Mouse (Mus musculus) midbrain, embryonic 11.5 days (tissue): Measurements from ENCODE around the gene Mnd1. TPM values are rescaled to one million over a fixed set of nuclear protein-coding genes. Genes with fewer than 3 reads are reported as not detected.

ENCODE experiments used
- ATAC-seq: fragments of 200-750 bp; cut with Nextera tagmentation; 2 replicates; pipeline ENCODE4 v1.8.0; 2017; ENCODE audit warnings: moderate TSS enrichment, moderate library complexity; ENCODE audit not compliant: low FRiP score
- DNase-seq: peaks from one replicate; pipeline ENCODE4 v3.0.0; 2015; ENCODE audit warnings: low spot score; ENCODE audit errors: missing footprints
- H3K27ac ChIP-seq: fragments of 300-500 bp; sonication (generic); 2 replicates; pipeline ENCODE4 v1.5.1; 2014; ENCODE audit warnings: low read depth, low read length
- H3K27me3 ChIP-seq: fragments of 300-500 bp; sonication (generic); 2 replicates; pipeline ENCODE4 v1.6.1; 2014; ENCODE audit warnings: mild to moderate bottlenecking, low read length, moderate library complexity, mixed read lengths; ENCODE audit not compliant: control insufficient read depth, insufficient read depth
- H3K36me3 ChIP-seq: fragments of 300-500 bp; sonication (generic); 2 replicates; pipeline ENCODE4 v1.6.1; 2014; ENCODE audit warnings: mild to moderate bottlenecking, low read length, moderate library complexity, mixed read lengths; ENCODE audit not compliant: control insufficient read depth, insufficient read depth
- H3K4me1 ChIP-seq: fragments of 300-500 bp; sonication (generic); 2 replicates; pipeline ENCODE4 v1.6.1; 2014; ENCODE audit warnings: low read length; ENCODE audit not compliant: control insufficient read depth, insufficient read depth
- H3K4me2 ChIP-seq: fragments of 300-500 bp; sonication (generic); 2 replicates; pipeline ENCODE4 v1.6.1; 2014; ENCODE audit warnings: mild to moderate bottlenecking, moderate library complexity
- H3K4me3 ChIP-seq: fragments of 300-500 bp; sonication (generic); 2 replicates; pipeline ENCODE4 v1.5.1; 2014; ENCODE audit warnings: low read depth, low read length
- H3K9ac ChIP-seq: fragments of 300-500 bp; sonication (generic); 2 replicates; pipeline ENCODE4 v1.6.1; 2014; ENCODE audit warnings: low read length
- H3K9me3 ChIP-seq: fragments of 300-500 bp; sonication (generic); 2 replicates; pipeline ENCODE4 v1.6.1; 2016; ENCODE audit warnings: low read length; ENCODE audit not compliant: control insufficient read depth
- WGBS: fragments of 180-500 bp; shearing (Covaris S2); extraction: QIAGEN DNeasy Blood & Tissue Kit; methylation state at CpG from one replicate; pipeline ENCODE4 v1.1.7; 2014; 5-methylcytosine and 5-hydroxymethylcytosine counted together
- polyA plus RNA-seq: library from polyadenylated mRNA; unstranded; fragments of >200 nt; fragmentation: Nextera tagmentation; extraction: Ambion mirVana; gene quantifications from 2 replicates; pipeline ENCODE4 v1.2.1, GENCODE M21; 2014

Mnd1 gene
- polyA plus RNA-seq, 1 experiment from 2014 or later: 10.8 TPM

DNA sequence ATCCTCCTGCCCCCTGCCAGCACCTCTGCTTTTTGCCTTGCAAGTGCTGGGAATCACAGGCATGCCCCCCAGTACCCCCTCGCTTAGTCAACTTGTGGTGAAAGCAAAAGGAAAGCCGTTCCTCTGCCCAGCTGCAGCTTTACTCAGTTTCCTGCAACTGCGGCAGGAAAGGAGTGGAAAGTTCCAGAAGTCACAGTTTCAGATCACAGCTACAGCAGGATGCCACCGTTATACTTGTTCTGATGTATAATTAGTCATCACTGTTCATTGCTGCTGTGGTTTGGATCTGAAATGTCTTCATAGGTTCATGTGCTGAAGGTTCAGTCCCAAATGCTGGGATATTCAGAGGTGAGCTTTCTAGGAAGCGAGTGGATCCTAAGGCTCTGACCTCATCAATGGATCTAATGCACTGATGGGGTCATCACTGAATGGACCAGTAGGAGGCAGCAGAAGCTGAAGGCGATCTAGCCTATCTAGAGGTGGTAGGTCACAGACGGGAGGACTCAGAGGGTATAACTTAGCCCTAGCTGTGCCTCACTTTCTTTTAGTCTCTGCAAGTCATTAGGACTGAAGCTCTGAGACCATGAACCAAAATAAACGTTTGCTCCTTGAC lies 13.9 kb upstream of the Mnd1 start:
- no peak for DNase-seq
- peaks cover 22% of the 10 kb centered on the region for H3K36me3 ChIP-seq
- H3K4me3 ChIP-seq: no peak overlapping the region
- no peak overlapping the region for H3K9ac ChIP-seq
- no peak for ATAC-seq
- H3K4me1 ChIP-seq: no peaks in the 10 kb centered on the region
- no peak overlapping the region for H3K27ac ChIP-seq
- no peaks in the 10 kb centered on the region for H3K27me3 ChIP-seq
- no peak overlapping the region for H3K4me2 ChIP-seq
- no peaks in the 10 kb centered on the region for H3K9me3 ChIP-seq
- 75% methylated on average over 8 of the region's 8 CpGs for WGBS

DNA sequence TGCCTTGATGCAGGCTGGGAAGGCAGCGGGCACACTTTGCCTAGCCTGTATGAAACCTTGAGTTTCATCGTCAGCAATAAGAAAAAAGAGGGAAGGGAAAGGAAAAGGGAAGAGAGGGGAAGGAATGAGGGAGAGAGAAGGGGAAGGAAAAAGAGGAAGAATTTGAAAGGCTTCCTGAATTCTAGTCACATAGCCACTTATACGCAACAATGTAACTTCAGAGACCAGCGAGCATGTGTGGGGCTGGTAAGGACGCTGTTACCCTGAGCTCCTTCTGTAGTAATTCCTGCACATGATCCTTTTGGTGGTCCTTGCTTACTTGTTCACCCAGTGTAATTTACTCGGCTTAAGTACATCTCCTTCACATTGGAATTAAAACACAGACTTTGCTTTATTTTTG lies 13.4 kb upstream of the Mnd1 start:
- no peak overlapping the region for H3K27ac ChIP-seq
- WGBS: 95% methylated on average over 6 of the region's 6 CpGs
- H3K36me3 ChIP-seq: peaks cover 26% of the 10 kb centered on the region

DNA sequence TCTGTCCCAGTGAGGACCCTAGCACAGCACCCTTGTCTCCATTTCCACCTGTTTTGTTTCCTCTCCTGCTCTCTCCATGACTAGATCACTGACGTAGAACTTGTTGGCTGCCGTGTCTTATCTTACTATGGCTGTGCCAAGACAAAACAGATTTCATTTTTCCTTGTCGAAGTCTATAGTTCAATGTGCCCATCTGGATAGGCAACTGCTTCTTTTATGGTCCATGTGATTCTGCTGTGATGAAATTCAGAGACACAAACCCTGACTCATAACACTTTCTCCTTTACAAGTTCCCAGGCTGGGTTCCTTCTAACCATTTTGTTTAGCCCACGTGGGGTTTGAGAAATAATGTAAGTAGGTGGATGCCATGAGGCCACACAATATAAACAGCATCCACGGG lies 10.5 kb upstream of the Mnd1 start:
- no peaks in the 10 kb centered on the region for H3K4me1 ChIP-seq
- no peak for DNase-seq
- WGBS: 96% methylated on average over 5 of the region's 5 CpGs
- ATAC-seq: no peak
- peaks cover 25% of the 10 kb centered on the region for H3K36me3 ChIP-seq
- no peak overlapping the region for H3K9ac ChIP-seq
- no peak overlapping the region for H3K27ac ChIP-seq
- H3K27me3 ChIP-seq: no peaks in the 10 kb centered on the region
- H3K4me2 ChIP-seq: no peak overlapping the region
- H3K4me3 ChIP-seq: no peak overlapping the region
- no peaks in the 10 kb centered on the region for H3K9me3 ChIP-seq

More for the DNA sequence above, 13.4 kb upstream of the Mnd1 start:
- H3K4me1 ChIP-seq: no peaks in the 10 kb centered on the region
- H3K4me3 ChIP-seq: no peak overlapping the region
- DNase-seq: no peak
- no peaks in the 10 kb centered on the region for H3K9me3 ChIP-seq
- no peak for ATAC-seq
- H3K27me3 ChIP-seq: no peaks in the 10 kb centered on the region
- no peak overlapping the region for H3K4me2 ChIP-seq
- H3K9ac ChIP-seq: no peak overlapping the region

DNA sequence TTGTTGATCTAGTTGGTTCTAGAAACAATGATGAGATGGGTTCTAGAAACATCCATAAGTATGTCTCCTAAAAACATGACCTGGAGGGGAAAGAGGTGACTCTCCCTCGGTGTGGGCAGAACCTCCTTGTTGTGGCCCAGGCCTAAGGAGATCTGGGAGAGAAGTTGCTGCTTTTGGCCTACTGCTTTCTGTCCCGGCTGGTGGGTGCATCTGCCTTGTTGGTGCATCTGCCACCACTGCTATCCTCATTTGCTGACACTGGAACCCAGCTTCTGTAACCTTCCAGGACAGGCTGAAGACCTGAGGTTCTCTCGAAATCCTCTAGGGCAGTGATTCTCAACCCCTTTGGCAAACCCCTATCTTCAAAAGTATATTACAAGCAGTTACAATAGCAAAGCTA lies 9.8 kb upstream of the Mnd1 start:
- ATAC-seq (no peak), DNase-seq (no peak)
- Histone ChIP-seq H3K4me2 (no peak overlapping the region), H3K27me3 (no peaks in the 10 kb centered on the region), H3K9ac (no peak overlapping the region), H3K4me3 (no peak overlapping the region), H3K27ac (no peak overlapping the region), H3K4me1 (no peaks in the 10 kb centered on the region), H3K36me3 (peaks cover 25% of the 10 kb centered on the region), H3K9me3 (no peaks in the 10 kb centered on the region)
- WGBS: 92% methylated on average over 3 of the region's 3 CpGs

DNA sequence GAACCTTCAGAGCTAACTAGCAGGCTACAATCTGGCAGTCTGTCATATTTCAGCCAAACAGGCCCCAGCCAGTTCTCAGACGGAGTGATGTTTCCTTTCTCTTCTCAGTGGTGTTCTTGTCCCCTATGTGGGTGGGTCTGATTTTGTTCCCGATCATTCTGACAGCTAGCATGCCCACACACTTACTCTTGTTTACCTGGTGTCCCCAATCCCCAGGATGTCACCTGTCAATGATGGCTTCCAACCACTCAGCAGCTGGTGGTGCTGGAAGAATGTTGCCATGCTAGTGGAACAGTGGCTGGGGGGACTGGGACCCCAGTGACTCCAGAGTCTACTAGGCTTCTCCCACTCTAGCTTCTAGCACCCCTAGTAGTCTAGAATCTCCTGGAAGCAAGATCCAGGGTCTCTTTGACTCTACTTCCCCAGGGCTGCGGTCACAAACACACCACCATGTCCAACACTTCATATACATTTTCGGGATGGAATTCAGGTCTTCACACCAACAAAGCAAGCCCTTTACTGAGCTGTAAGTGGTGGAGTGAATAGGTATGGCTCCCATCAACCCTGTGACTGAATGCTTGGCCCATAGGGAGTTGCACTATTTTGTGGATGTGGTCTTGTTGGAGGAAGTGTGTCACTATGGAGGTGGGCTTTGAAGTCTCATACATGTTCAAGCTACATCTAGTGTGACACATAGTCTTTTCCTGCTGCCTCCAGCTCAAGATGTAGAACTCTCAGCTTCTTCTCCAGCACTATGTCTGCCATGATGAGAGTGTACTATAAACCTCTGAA lies 2.2 kb upstream of the Mnd1 start:
- ATAC-seq (no peak), DNase-seq (peak; percentile 88)
- no peak overlapping the region for H3K27ac ChIP-seq
- no peaks in the 10 kb centered on the region for H3K4me1 ChIP-seq
- no peaks in the 10 kb centered on the region for H3K27me3 ChIP-seq
- no peak overlapping the region for H3K9ac ChIP-seq
- WGBS: 89% methylated on average over 4 of the region's 4 CpGs
- 0 out of 2 replicates have a peak, but pooled peaks cover 2% of the 10 kb centered on the region for H3K36me3 ChIP-seq
- no peak overlapping the region for H3K4me2 ChIP-seq
- no peaks in the 10 kb centered on the region for H3K9me3 ChIP-seq
- H3K4me3 ChIP-seq: no peak overlapping the region

DNA sequence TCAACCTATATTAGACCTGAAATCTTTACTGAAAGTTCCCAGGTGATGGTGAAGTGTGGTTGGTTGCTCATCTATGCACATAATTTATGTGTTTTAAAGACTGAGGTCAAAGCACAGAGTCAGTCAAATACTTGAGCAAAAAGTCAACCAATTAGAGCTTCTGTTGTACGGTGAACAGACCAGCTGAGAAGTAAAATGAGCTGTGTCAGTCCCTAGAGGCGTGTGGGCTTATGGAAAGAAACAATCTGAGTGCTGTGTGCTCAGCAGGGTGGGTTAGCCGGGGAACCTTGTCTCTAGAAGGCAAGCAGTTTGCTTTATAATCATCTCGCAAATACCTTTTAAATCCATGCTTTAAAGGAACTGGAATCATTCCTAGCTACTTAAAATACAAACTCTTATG lies 1.4 kb upstream of the Mnd1 start:
- ATAC-seq (no peak), DNase-seq (no peak)
- H3K4me2 ChIP-seq: no peak overlapping the region
- no peak overlapping the region for H3K9ac ChIP-seq
- H3K9me3 ChIP-seq: no peaks in the 10 kb centered on the region
- no peaks in the 10 kb centered on the region for H3K4me1 ChIP-seq
- H3K36me3 ChIP-seq: 0 out of 2 replicates have a peak, but pooled peaks cover 2% of the 10 kb centered on the region
- 66% methylated on average over 4 of the region's 4 CpGs for WGBS
- H3K27me3 ChIP-seq: no peaks in the 10 kb centered on the region
- H3K27ac ChIP-seq: no peak overlapping the region
- H3K4me3 ChIP-seq: no peak overlapping the region

DNA sequence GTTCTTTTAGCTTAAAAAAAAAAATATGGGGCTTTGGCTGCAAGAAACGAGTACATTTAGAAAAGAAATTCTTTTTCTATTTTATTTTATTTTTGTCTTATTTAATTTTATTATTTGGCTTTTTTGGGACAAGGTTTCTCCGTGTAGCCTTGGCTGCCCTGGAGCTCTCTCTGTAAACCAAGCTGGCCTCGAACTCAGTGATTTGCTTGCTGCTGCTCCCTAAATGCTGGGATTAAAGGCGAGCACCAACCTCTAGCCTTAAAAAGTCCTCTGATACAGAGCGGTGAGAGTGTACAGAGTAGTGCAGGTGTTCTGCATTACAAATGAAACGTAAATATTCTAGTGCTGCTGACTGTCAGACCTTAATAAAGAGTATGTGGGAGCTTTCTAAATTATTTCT lies 519 bp upstream of the Mnd1 start:
- no peaks in the 10 kb centered on the region for H3K9me3 ChIP-seq
- no peak overlapping the region for H3K9ac ChIP-seq
- peak overlapping the region; percentile 6; the same call in 1 of the 2 replicates for H3K4me2 ChIP-seq
- no peaks in the 10 kb centered on the region for H3K4me1 ChIP-seq
- WGBS: 53% methylated on average over 6 of the region's 6 CpGs
- no peak overlapping the region for H3K27ac ChIP-seq
- DNase-seq: no peak
- no peaks in the 10 kb centered on the region for H3K27me3 ChIP-seq
- no peaks in the 10 kb centered on the region for H3K36me3 ChIP-seq
- no peak overlapping the region for H3K4me3 ChIP-seq
- ATAC-seq: 0 out of 2 replicates have a peak, but pooled peaks have one; percentile 13

DNA sequence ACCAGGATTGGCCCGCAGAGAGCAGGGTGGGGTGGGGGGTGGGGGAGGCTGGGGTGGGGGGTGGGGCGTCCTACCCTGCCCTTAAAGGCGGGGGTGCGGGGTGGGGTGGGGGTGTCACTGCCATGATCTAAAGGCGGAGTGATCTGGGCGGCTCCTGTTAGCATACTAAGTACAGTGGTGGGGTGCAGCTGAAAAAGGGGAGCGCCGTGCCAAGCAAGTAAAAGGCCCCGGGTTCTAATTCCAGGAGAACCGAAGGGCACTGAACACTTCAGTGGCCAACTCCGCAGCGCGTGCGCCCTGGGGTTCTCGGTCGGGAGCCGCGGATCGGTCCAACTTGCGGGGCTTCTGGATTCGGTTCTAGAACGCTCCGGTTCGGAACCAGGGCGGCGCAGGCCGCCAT lies 440 bp downstream of the Mnd1 start:
- Histone ChIP-seq H3K9me3 (no peaks in the 10 kb centered on the region; the same call in 1 of the 2 replicates), H3K9ac (peak overlapping the region; percentile 69), H3K36me3 (no peaks in the 10 kb centered on the region), H3K4me2 (peak overlapping the region; percentile 77), H3K27ac (no peak overlapping the region), H3K27me3 (no peaks in the 10 kb centered on the region), H3K4me1 (no peaks in the 10 kb centered on the region), H3K4me3 (peak overlapping the region; percentile 38)
- under 1% methylated on average over 25 of the region's 27 CpGs for WGBS
- DNase-seq (no peak), ATAC-seq (peak; percentile 54)

DNA sequence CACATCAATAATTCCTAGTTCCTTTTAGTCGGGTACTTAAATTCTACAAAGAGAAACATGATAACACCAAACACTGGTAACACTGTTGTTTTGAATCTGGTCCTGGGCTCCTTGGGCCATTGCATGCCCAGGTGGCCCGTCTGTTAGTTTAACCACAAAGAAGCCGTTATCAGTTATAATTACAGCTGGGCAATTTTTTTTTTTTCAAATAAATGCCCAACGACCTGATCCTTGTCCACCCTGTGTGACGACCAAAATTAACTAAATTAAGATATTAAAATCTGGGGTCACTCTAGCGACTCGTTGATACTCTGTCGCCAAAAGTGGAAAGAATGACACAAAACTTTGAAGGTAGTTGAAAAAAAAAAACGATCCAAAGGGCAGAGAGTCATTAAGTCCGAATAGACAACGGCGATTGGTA lies 855 bp downstream of the Mnd1 start:
- Histone ChIP-seq H3K4me1 (no peaks in the 10 kb centered on the region), H3K36me3 (no peaks in the 10 kb centered on the region), H3K4me3 (peak overlapping the region; percentile 38; the same call in 1 of the 2 replicates), H3K27me3 (no peaks in the 10 kb centered on the region), H3K27ac (no peak overlapping the region), H3K9me3 (no peaks in the 10 kb centered on the region; the same call in 1 of the 2 replicates), H3K4me2 (peak overlapping the region; percentile 77), H3K9ac (no peak overlapping the region)
- ATAC-seq: no peak
- DNase-seq: no peak
- WGBS: 19% methylated on average over 12 of the region's 12 CpGs
